Mouse (Mus musculus): ENCODE results near the gene Ppfibp1. TPM values are rescaled to one million over a fixed set of nuclear protein-coding genes. Genes with fewer than 3 reads are reported as not detected.

Ppfibp1 gene
- total and polyA plus RNA-seq, 3 experiments: 23.4 to 28.2 (median 28.2) TPM

GRCm38 (mm10) chr6:147075808-147076387 lies 187.6 kb downstream of the Ppfibp1 start:
- Histone ChIP-seq H3K27me3 (replicated peaks) (no peaks in the 10 kb centered on the region), H3K4me2 (ENCODE audit: insufficient read depth, low read depth, poor library complexity, severe bottlenecking) (no peak overlapping the region), H3K79me2 (replicated peaks; ENCODE audit: control insufficient read depth, extremely low read depth, insufficient read depth, poor library complexity, severe bottlenecking) (no peaks in the 10 kb centered on the region), H3K36me3 (replicated peaks in 1 of 2; ENCODE audit: control insufficient read depth in 1 of 2, insufficient read depth in 1 of 2, low read length in 1 of 2) (peaks cover 22 to 52% of the 10 kb centered on the region in 2 experiments), H3K27ac (ENCODE audit: insufficient read depth, low read depth) (no peak overlapping the region), H3K9me3 (replicated peaks; ENCODE audit: low read length) (no peaks in the 10 kb centered on the region), H3K4me1 (ENCODE audit: control insufficient read depth in 1 of 2, insufficient read depth in 2 of 2) (peaks cover 10 to 34% of the 10 kb centered on the region in 2 experiments), H3K9ac (ENCODE audit: insufficient read depth, low read depth) (no peak overlapping the region), H3K4me3 (replicated peaks in 1 of 3; ENCODE audit: low read depth in 2 of 3, low read length in 2 of 3, poor library complexity in 1 of 3) (no peak overlapping the region)
- DNase-seq (ENCODE audit: extremely low read depth): no peak
- no peak for TF ChIP-seq SMC3 (IDR thresholded peaks at IDR 0.05; ENCODE audit: low read depth, low read length)
- no peak for TF ChIP-seq ZNF384 (IDR thresholded peaks at IDR 0.05; ENCODE audit: low read depth, low read length)
- no peak for TF ChIP-seq PAX5 (IDR thresholded peaks at IDR 0.05; ENCODE audit: low read length)
- TF ChIP-seq GABPA (IDR thresholded peaks at IDR 0.05; ENCODE audit: insufficient replicate concordance, low read depth, low read length): no peak
- dilution Hi-C loops (cut with MboI; ENCODE audit: extremely low pct_ligation_motif_present, extremely low pct_unique_long_range_greater_than_20kb, low sequenced_read_pairs): no loop called here
- in situ Hi-C loops (cut with MboI; ENCODE audit: low pct_ligation_motif_present, low pct_unique_long_range_greater_than_20kb, low sequenced_read_pairs): no loop called here

- no peak overlapping the region for H3K4me2 ChIP-seq (ENCODE audit: insufficient read depth, low read depth, poor library complexity, severe bottlenecking)
- no peaks in the 10 kb centered on the region for H3K9me3 ChIP-seq (replicated peaks; ENCODE audit: low read length)
- H3K9ac ChIP-seq (ENCODE audit: insufficient read depth, low read depth): no peak overlapping the region
- peaks cover 10 to 32% of the 10 kb centered on the region in 2 experiments for H3K4me1 ChIP-seq (ENCODE audit: control insufficient read depth in 1 of 2, insufficient read depth in 2 of 2)
- H3K27me3 ChIP-seq (replicated peaks): no peaks in the 10 kb centered on the region
- no peaks in the 10 kb centered on the region for H3K79me2 ChIP-seq (replicated peaks; ENCODE audit: control insufficient read depth, extremely low read depth, insufficient read depth, poor library complexity, severe bottlenecking)
- H3K27ac ChIP-seq (ENCODE audit: insufficient read depth, low read depth): no peak overlapping the region
- dilution Hi-C loops (cut with MboI; ENCODE audit: extremely low pct_ligation_motif_present, extremely low pct_unique_long_range_greater_than_20kb, low sequenced_read_pairs) (no loop called here), in situ Hi-C loops (cut with MboI; ENCODE audit: low pct_ligation_motif_present, low pct_unique_long_range_greater_than_20kb, low sequenced_read_pairs) (no loop called here)
- H3K36me3 ChIP-seq (replicated peaks in 1 of 2; ENCODE audit: control insufficient read depth in 1 of 2, insufficient read depth in 1 of 2, low read length in 1 of 2): peaks cover 15 to 43% of the 10 kb centered on the region in 2 experiments
- no peak overlapping the region for H3K4me3 ChIP-seq (replicated peaks in 1 of 3; ENCODE audit: low read depth in 2 of 3, low read length in 2 of 3, poor library complexity in 1 of 3)
- TF ChIP-seq E2F4 (IDR thresholded peaks at IDR 0.05; ENCODE audit: insufficient replicate concordance, low read depth, low read length): no peak
- no peak for TF ChIP-seq CHD2 (IDR thresholded peaks at IDR 0.05; ENCODE audit: low read length)
- TF ChIP-seq EP300 (IDR thresholded peaks at IDR 0.05; ENCODE audit: low read length): no peak
- TF ChIP-seq NRF1 (IDR thresholded peaks at IDR 0.05; ENCODE audit: low read depth, low read length): no peak
- TF ChIP-seq ZNF384 (IDR thresholded peaks at IDR 0.05; ENCODE audit: low read depth, low read length): no peak
- no peak for TF ChIP-seq MEF2A (IDR thresholded peaks at IDR 0.05; ENCODE audit: borderline replicate concordance, low read depth, low read length)
- no peak for TF ChIP-seq MXI1 (IDR thresholded peaks at IDR 0.05; ENCODE audit: low read depth, low read length)
- no peak for TF ChIP-seq MAZ (IDR thresholded peaks at IDR 0.05; ENCODE audit: low read depth, low read length)
- no peak for DNase-seq (ENCODE audit: extremely low read depth)
These were observed 188.6 kb downstream of the Ppfibp1 start for GRCm38 (mm10) chr6:147076878-147077277.

- H3K9me3 ChIP-seq (replicated peaks; ENCODE audit: low read length): no peaks in the 10 kb centered on the region
- dilution Hi-C loops (cut with MboI; ENCODE audit: extremely low pct_ligation_motif_present, extremely low pct_unique_long_range_greater_than_20kb, low sequenced_read_pairs): no loop called here
- peaks cover 15 to 24% of the 10 kb centered on the region in 2 experiments for H3K36me3 ChIP-seq (replicated peaks in 1 of 2; ENCODE audit: control insufficient read depth in 1 of 2, insufficient read depth in 1 of 2, low read length in 1 of 2)
- DNase-seq (ENCODE audit: extremely low read depth): no peak
- no peak overlapping the region for H3K4me3 ChIP-seq (replicated peaks in 1 of 3; ENCODE audit: low read depth in 2 of 3, low read length in 2 of 3, poor library complexity in 1 of 3)
- H3K4me2 ChIP-seq (ENCODE audit: insufficient read depth, low read depth, poor library complexity, severe bottlenecking): no peak overlapping the region
- TF ChIP-seq ETS1 (conservative IDR thresholded peaks at IDR 0.05; ENCODE audit: low read depth, low read length) (no peak), HCFC1 (IDR thresholded peaks at IDR 0.05; ENCODE audit: low read depth, low read length) (no peak), MEF2A (IDR thresholded peaks at IDR 0.05; ENCODE audit: borderline replicate concordance, low read depth, low read length) (no peak), SIN3A (IDR thresholded peaks at IDR 0.05; ENCODE audit: low read length) (no peak), USF2 (conservative IDR thresholded peaks at IDR 0.05; ENCODE audit: low read depth, low read length) (no peak), CHD1 (IDR thresholded peaks at IDR 0.05; ENCODE audit: low read depth, low read length) (no peak), KAT2A (IDR thresholded peaks at IDR 0.05; ENCODE audit: insufficient replicate concordance, low read length) (no peak), IRF4 (IDR thresholded peaks at IDR 0.05; ENCODE audit: low read depth, low read length) (no peak), POLR2A (IDR thresholded peaks at IDR 0.05; ENCODE audit: low read depth, low read length) (no peak), RAD21 (IDR thresholded peaks at IDR 0.05; ENCODE audit: low read depth, low read length) (no peak), ZNF384 (IDR thresholded peaks at IDR 0.05; ENCODE audit: low read depth, low read length) (no peak), POLR2AphosphoS2 (IDR thresholded peaks at IDR 0.05; ENCODE audit: low read depth, low read length) (no peak), USF1 (IDR thresholded peaks at IDR 0.05; ENCODE audit: low read depth, low read length) (no peak), MAZ (IDR thresholded peaks at IDR 0.05; ENCODE audit: low read depth, low read length) (no peak), MAX (IDR thresholded peaks at IDR 0.05; ENCODE audit: low read length) (no peak), NELFE (IDR thresholded peaks at IDR 0.05; ENCODE audit: low read depth, low read length) (no peak), UBTF (IDR thresholded peaks at IDR 0.05; ENCODE audit: low read depth, low read length) (no peak), ZC3H11A (IDR thresholded peaks at IDR 0.05; ENCODE audit: low read depth, low read length) (no peak)
- H3K79me2 ChIP-seq (replicated peaks; ENCODE audit: control insufficient read depth, extremely low read depth, insufficient read depth, poor library complexity, severe bottlenecking): no peaks in the 10 kb centered on the region
- in situ Hi-C loops (cut with MboI; ENCODE audit: low pct_ligation_motif_present, low pct_unique_long_range_greater_than_20kb, low sequenced_read_pairs): no loop called here
- peaks cover 0 to 15% of the 10 kb centered on the region in 2 experiments; a peak in 2 of 4 replicates for H3K4me1 ChIP-seq (ENCODE audit: control insufficient read depth in 1 of 2, insufficient read depth in 2 of 2)
- H3K9ac ChIP-seq (ENCODE audit: insufficient read depth, low read depth): no peak overlapping the region
- no peak overlapping the region for H3K27ac ChIP-seq (ENCODE audit: insufficient read depth, low read depth)
- no peaks in the 10 kb centered on the region for H3K27me3 ChIP-seq (replicated peaks)
These were observed 191.6 kb downstream of the Ppfibp1 start for GRCm38 (mm10) chr6:147079919-147080318.
